Mouse (Mus musculus): ENCODE results near the gene Parp4. TPM values are rescaled to one million over a fixed set of nuclear protein-coding genes. Genes with fewer than 3 reads are reported as not detected.

Gene Parp4
- total and polyA plus RNA-seq, 3 experiments: 1.2 to 29.1 (median 6.9) TPM

GRCm38 (mm10) chr14:56572546-56572945, 2.9 kb upstream of the Parp4 start:
- TF ChIP-seq CTCF (IDR thresholded peaks at IDR 0.05; ENCODE audit: low read depth, low read length) (no peak), TAL1 (conservative IDR thresholded peaks at IDR 0.05; ENCODE audit: low read depth, low read length) (no peak), POLR2AphosphoS5 (IDR thresholded peaks at IDR 0.05; ENCODE audit: insufficient replicate concordance, low read depth, low read length) (no peak), GATA2 (IDR thresholded peaks at IDR 0.05; ENCODE audit: borderline replicate concordance, low read depth, low read length) (no peak), GATA1 (IDR thresholded peaks at IDR 0.05; ENCODE audit: borderline replicate concordance, low read length) (no peak)
- DNase-seq (ENCODE audit: low spot score) (no peak), ATAC-seq (ENCODE audit: extremely low read depth, insufficient number of reproducible peaks, low FRiP score, poor library complexity, severe bottlenecking) (no peak)
- peaks cover 40% of the 10 kb centered on the region for H3K4me1 ChIP-seq (ENCODE audit: insufficient read depth, low read depth, low read length)
- H3K4me3 ChIP-seq (ENCODE audit: low read depth, low read length): no peak overlapping the region
- peaks cover 18% of the 10 kb centered on the region for H3K36me3 ChIP-seq (replicated peaks)
- no peaks in the 10 kb centered on the region for H3K27me3 ChIP-seq (ENCODE audit: insufficient read depth, low read length)
- no peaks in the 10 kb centered on the region for H3K9me3 ChIP-seq (replicated peaks)

- no peak for TF ChIP-seq GATA2 (IDR thresholded peaks at IDR 0.05; ENCODE audit: borderline replicate concordance, low read depth, low read length)
- no peak for TF ChIP-seq TAL1 (conservative IDR thresholded peaks at IDR 0.05; ENCODE audit: low read depth, low read length)
- H3K36me3 ChIP-seq (replicated peaks): peaks cover 17% of the 10 kb centered on the region
- no peaks in the 10 kb centered on the region for H3K9me3 ChIP-seq (replicated peaks)
- H3K27me3 ChIP-seq (ENCODE audit: insufficient read depth, low read length): no peaks in the 10 kb centered on the region
- ATAC-seq (ENCODE audit: extremely low read depth, insufficient number of reproducible peaks, low FRiP score, poor library complexity, severe bottlenecking) (no peak), DNase-seq (ENCODE audit: low spot score) (no peak)
- H3K4me1 ChIP-seq (ENCODE audit: insufficient read depth, low read depth, low read length): peaks cover 32% of the 10 kb centered on the region
- peak overlapping the region; percentile 76 for H3K4me3 ChIP-seq (ENCODE audit: low read depth, low read length)
Measured at GRCm38 (mm10) chr14:56575969-56576901, 816 bp downstream of the Parp4 start.

GRCm38 (mm10) chr14:56579011-56579410, 3.6 kb downstream of the Parp4 start:
- no peaks in the 10 kb centered on the region for H3K27me3 ChIP-seq (ENCODE audit: insufficient read depth, low read length)
- TF ChIP-seq POLR2AphosphoS5 (IDR thresholded peaks at IDR 0.05; ENCODE audit: insufficient replicate concordance, low read depth, low read length): no peak
- TF ChIP-seq TAL1 (conservative IDR thresholded peaks at IDR 0.05; ENCODE audit: low read depth, low read length): no peak
- no peak for TF ChIP-seq CTCF (IDR thresholded peaks at IDR 0.05; ENCODE audit: low read depth, low read length)
- TF ChIP-seq GATA1 (IDR thresholded peaks at IDR 0.05; ENCODE audit: borderline replicate concordance, low read length): no peak
- no peak for TF ChIP-seq GATA2 (IDR thresholded peaks at IDR 0.05; ENCODE audit: borderline replicate concordance, low read depth, low read length)
- ATAC-seq (ENCODE audit: extremely low read depth, insufficient number of reproducible peaks, low FRiP score, poor library complexity, severe bottlenecking) (no peak), DNase-seq (ENCODE audit: low spot score) (no peak)
- H3K4me3 ChIP-seq (ENCODE audit: low read depth, low read length): no peak overlapping the region
- peaks cover 26% of the 10 kb centered on the region for H3K4me1 ChIP-seq (ENCODE audit: insufficient read depth, low read depth, low read length)
- H3K9me3 ChIP-seq (replicated peaks): no peaks in the 10 kb centered on the region
- peaks cover 21% of the 10 kb centered on the region for H3K36me3 ChIP-seq (replicated peaks)

GRCm38 (mm10) chr14:56581117-56581516, 5.7 kb downstream of the Parp4 start:
- Histone ChIP-seq H3K36me3 (replicated peaks) (peaks cover 39% of the 10 kb centered on the region), H3K4me3 (ENCODE audit: low read depth, low read length) (no peak overlapping the region), H3K27me3 (ENCODE audit: insufficient read depth, low read length) (no peaks in the 10 kb centered on the region), H3K4me1 (ENCODE audit: insufficient read depth, low read depth, low read length) (peaks cover 13% of the 10 kb centered on the region), H3K9me3 (replicated peaks) (no peaks in the 10 kb centered on the region)
- ATAC-seq (ENCODE audit: extremely low read depth, insufficient number of reproducible peaks, low FRiP score, poor library complexity, severe bottlenecking): no peak
- no peak for DNase-seq (ENCODE audit: low spot score)
- no peak for TF ChIP-seq GATA2 (IDR thresholded peaks at IDR 0.05; ENCODE audit: borderline replicate concordance, low read depth, low read length)
- no peak for TF ChIP-seq TAL1 (conservative IDR thresholded peaks at IDR 0.05; ENCODE audit: low read depth, low read length)
- no peak for TF ChIP-seq POLR2AphosphoS5 (IDR thresholded peaks at IDR 0.05; ENCODE audit: insufficient replicate concordance, low read depth, low read length)
- TF ChIP-seq GATA1 (IDR thresholded peaks at IDR 0.05; ENCODE audit: borderline replicate concordance, low read length): no peak
- no peak for TF ChIP-seq CTCF (IDR thresholded peaks at IDR 0.05; ENCODE audit: low read depth, low read length)

GRCm38 (mm10) chr14:56582294-56582693, 6.9 kb downstream of the Parp4 start:
- Histone ChIP-seq H3K36me3 (replicated peaks) (peaks cover 34% of the 10 kb centered on the region), H3K4me1 (ENCODE audit: insufficient read depth, low read depth, low read length) (peaks cover 7% of the 10 kb centered on the region; the same call in 1 of the 2 replicates), H3K27me3 (ENCODE audit: insufficient read depth, low read length) (no peaks in the 10 kb centered on the region), H3K4me3 (ENCODE audit: low read depth, low read length) (no peak overlapping the region), H3K9me3 (replicated peaks) (no peaks in the 10 kb centered on the region)
- DNase-seq (ENCODE audit: low spot score) (no peak), ATAC-seq (ENCODE audit: extremely low read depth, insufficient number of reproducible peaks, low FRiP score, poor library complexity, severe bottlenecking) (no peak)
- TF ChIP-seq POLR2AphosphoS5 (IDR thresholded peaks at IDR 0.05; ENCODE audit: insufficient replicate concordance, low read depth, low read length) (no peak), GATA1 (IDR thresholded peaks at IDR 0.05; ENCODE audit: borderline replicate concordance, low read length) (no peak), TAL1 (conservative IDR thresholded peaks at IDR 0.05; ENCODE audit: low read depth, low read length) (no peak), CTCF (IDR thresholded peaks at IDR 0.05; ENCODE audit: low read depth, low read length) (no peak), GATA2 (IDR thresholded peaks at IDR 0.05; ENCODE audit: borderline replicate concordance, low read depth, low read length) (no peak)

GRCm38 (mm10) chr14:56592191-56592590, 16.8 kb downstream of the Parp4 start:
- H3K36me3 ChIP-seq (replicated peaks): peaks cover 62% of the 10 kb centered on the region
- TF ChIP-seq GATA1 (IDR thresholded peaks at IDR 0.05; ENCODE audit: borderline replicate concordance, low read length): no peak
- TF ChIP-seq TAL1 (conservative IDR thresholded peaks at IDR 0.05; ENCODE audit: low read depth, low read length): no peak

More at GRCm38 (mm10) chr14:56592191-56592590, 16.8 kb downstream of the Parp4 start:
- ATAC-seq (ENCODE audit: extremely low read depth, insufficient number of reproducible peaks, low FRiP score, poor library complexity, severe bottlenecking) (no peak), DNase-seq (ENCODE audit: low spot score) (no peak)
- no peaks in the 10 kb centered on the region for H3K9me3 ChIP-seq (replicated peaks)
- H3K4me1 ChIP-seq (ENCODE audit: insufficient read depth, low read depth, low read length): no peaks in the 10 kb centered on the region
- no peaks in the 10 kb centered on the region for H3K27me3 ChIP-seq (ENCODE audit: insufficient read depth, low read length)
- no peak overlapping the region for H3K4me3 ChIP-seq (ENCODE audit: low read depth, low read length)

All from G1E (cell line).